Mouse (Mus musculus): ENCODE data around the gene Mcpt4. TPM values are rescaled to one million over a fixed set of nuclear protein-coding genes. Genes with fewer than 3 reads are reported as not detected.
"Not testable (repeated sequence)": the region's sequence is repeated elsewhere in the genome, so short reads cannot be mapped to it uniquely, and the experiment has no call there.

The Mcpt4 gene
- total and polyA plus RNA-seq, 3 experiments: not detected

GRCm38 (mm10) chr14:56057722-56058121 is 4.4 kb downstream of the Mcpt4 start:
- no peak overlapping the region for H3K9ac ChIP-seq (ENCODE audit: insufficient read depth, low read depth)
- dilution Hi-C loops (cut with MboI; ENCODE audit: extremely low pct_ligation_motif_present, extremely low pct_unique_long_range_greater_than_20kb, low sequenced_read_pairs): no loop called here
- no peak overlapping the region for H3K4me3 ChIP-seq (replicated peaks in 1 of 3; ENCODE audit: low read depth in 2 of 3, low read length in 2 of 3, poor library complexity in 1 of 3)
- no peaks in the 10 kb centered on the region for H3K36me3 ChIP-seq (replicated peaks in 1 of 2; ENCODE audit: control insufficient read depth in 1 of 2, insufficient read depth in 1 of 2, low read length in 1 of 2)
- in situ Hi-C loops (cut with MboI; ENCODE audit: low pct_ligation_motif_present, low pct_unique_long_range_greater_than_20kb, low sequenced_read_pairs): no loop called here
- H3K4me1 ChIP-seq (ENCODE audit: control insufficient read depth in 1 of 2, insufficient read depth in 2 of 2): peaks cover 5 to 10% of the 10 kb centered on the region in 2 experiments
- no peak overlapping the region for H3K4me2 ChIP-seq (ENCODE audit: insufficient read depth, low read depth, poor library complexity, severe bottlenecking)
- TF ChIP-seq SIN3A (IDR thresholded peaks at IDR 0.05; ENCODE audit: low read length) (no peak), CHD2 (IDR thresholded peaks at IDR 0.05; ENCODE audit: low read length) (no peak), MAZ (IDR thresholded peaks at IDR 0.05; ENCODE audit: low read depth, low read length) (no peak), ZC3H11A (IDR thresholded peaks at IDR 0.05; ENCODE audit: low read depth, low read length) (no peak), ZNF384 (IDR thresholded peaks at IDR 0.05; ENCODE audit: low read depth, low read length) (no peak), ETS1 (conservative IDR thresholded peaks at IDR 0.05; ENCODE audit: low read depth, low read length) (no peak), E2F4 (IDR thresholded peaks at IDR 0.05; ENCODE audit: insufficient replicate concordance, low read depth, low read length) (no peak), ZMIZ1 (IDR thresholded peaks at IDR 0.05; ENCODE audit: low read depth, low read length) (no peak), CTCF (conservative IDR thresholded peaks at IDR 0.05 in 1 of 2, IDR thresholded peaks at IDR 0.05 in 1 of 2; ENCODE audit: low read depth in 2 of 2, low read length in 2 of 2) (no peak), HCFC1 (IDR thresholded peaks at IDR 0.05; ENCODE audit: low read depth, low read length) (no peak), POLR2A (IDR thresholded peaks at IDR 0.05; ENCODE audit: low read depth, low read length) (no peak), UBTF (IDR thresholded peaks at IDR 0.05; ENCODE audit: low read depth, low read length) (no peak), ELF1 (IDR thresholded peaks at IDR 0.05; ENCODE audit: low read depth, low read length) (no peak)
- no peaks in the 10 kb centered on the region for H3K79me2 ChIP-seq (replicated peaks; ENCODE audit: control insufficient read depth, extremely low read depth, insufficient read depth, poor library complexity, severe bottlenecking)
- H3K27me3 ChIP-seq (replicated peaks): no peaks in the 10 kb centered on the region
- no peak for DNase-seq (ENCODE audit: extremely low read depth)
- no peak overlapping the region for H3K27ac ChIP-seq (ENCODE audit: insufficient read depth, low read depth)
- no peaks in the 10 kb centered on the region for H3K9me3 ChIP-seq (replicated peaks; ENCODE audit: low read length)

GRCm38 (mm10) chr14:56055408-56055807 is 6.7 kb downstream of the Mcpt4 start:
- Histone ChIP-seq H3K79me2 (replicated peaks; ENCODE audit: control insufficient read depth, extremely low read depth, insufficient read depth, poor library complexity, severe bottlenecking) (no peaks in the 10 kb centered on the region), H3K9ac (ENCODE audit: insufficient read depth, low read depth) (no peak overlapping the region), H3K4me2 (ENCODE audit: insufficient read depth, low read depth, poor library complexity, severe bottlenecking) (no peak overlapping the region), H3K27ac (ENCODE audit: insufficient read depth, low read depth) (no peak overlapping the region), H3K4me1 (ENCODE audit: control insufficient read depth in 1 of 2, insufficient read depth in 2 of 2) (peaks cover 5 to 10% of the 10 kb centered on the region in 2 experiments), H3K36me3 (replicated peaks in 1 of 2; ENCODE audit: control insufficient read depth in 1 of 2, insufficient read depth in 1 of 2, low read length in 1 of 2) (no peaks in the 10 kb centered on the region), H3K9me3 (replicated peaks; ENCODE audit: low read length) (no peaks in the 10 kb centered on the region), H3K4me3 (replicated peaks in 1 of 3; ENCODE audit: low read depth in 2 of 3, low read length in 2 of 3, poor library complexity in 1 of 3) (no peak overlapping the region), H3K27me3 (replicated peaks) (peaks cover 2% of the 10 kb centered on the region)
- TF ChIP-seq CTCF (conservative IDR thresholded peaks at IDR 0.05 in 1 of 2, IDR thresholded peaks at IDR 0.05 in 1 of 2; ENCODE audit: low read depth in 2 of 2, low read length in 2 of 2) (peak in 1 of 2 experiments; percentile 8; a peak in 1 of 4 replicates), NELFE (IDR thresholded peaks at IDR 0.05; ENCODE audit: low read depth, low read length) (no peak), RAD21 (IDR thresholded peaks at IDR 0.05; ENCODE audit: low read depth, low read length) (no peak; the same call in 1 of the 2 replicates)
- DNase-seq (ENCODE audit: extremely low read depth): no peak
- dilution Hi-C loops (cut with MboI; ENCODE audit: extremely low pct_ligation_motif_present, extremely low pct_unique_long_range_greater_than_20kb, low sequenced_read_pairs) (no loop called here), in situ Hi-C loops (cut with MboI; ENCODE audit: low pct_ligation_motif_present, low pct_unique_long_range_greater_than_20kb, low sequenced_read_pairs) (no loop called here)

- H3K9ac ChIP-seq (ENCODE audit: insufficient read depth, low read depth); DNase-seq (ENCODE audit: extremely low read depth); H3K4me2 ChIP-seq (ENCODE audit: insufficient read depth, low read depth, poor library complexity, severe bottlenecking); H3K9me3 ChIP-seq (replicated peaks; ENCODE audit: low read length); H3K79me2 ChIP-seq (replicated peaks; ENCODE audit: control insufficient read depth, extremely low read depth, insufficient read depth, poor library complexity, severe bottlenecking); H3K4me3 ChIP-seq (replicated peaks in 1 of 3; ENCODE audit: low read depth in 2 of 3, low read length in 2 of 3, poor library complexity in 1 of 3); H3K27me3 ChIP-seq (replicated peaks); H3K36me3 ChIP-seq (replicated peaks in 1 of 2; ENCODE audit: control insufficient read depth in 1 of 2, insufficient read depth in 1 of 2, low read length in 1 of 2); in situ Hi-C loops (cut with MboI; ENCODE audit: low pct_ligation_motif_present, low pct_unique_long_range_greater_than_20kb, low sequenced_read_pairs); dilution Hi-C loops (cut with MboI; ENCODE audit: extremely low pct_ligation_motif_present, extremely low pct_unique_long_range_greater_than_20kb, low sequenced_read_pairs); H3K27ac ChIP-seq (ENCODE audit: insufficient read depth, low read depth): not testable (repeated sequence)
- H3K4me1 ChIP-seq (ENCODE audit: control insufficient read depth in 1 of 2, insufficient read depth in 2 of 2): peaks cover 6 to 25% of the 10 kb centered on the region in 2 experiments
Measured at GRCm38 (mm10) chr14:56041792-56042191, 20.3 kb downstream of the Mcpt4 start, which contains the start of gene Mcpt2. Gene Mcpt2 (plus strand): TSS chr14:56042041.
